Mouse (Mus musculus) frontal cortex, postnatal 25 days (tissue): ENCODE results near the gene Ttc28.
A peak's percentile ranks its signal among the peaks of the same experiment; 100 is the strongest.

ENCODE experiments used
- DNase-seq, 2 experiments: peaks; one replicate each; pipeline ENCODE4 v3.0.0; 2022; ENCODE audit warnings: low spot score in 2 of 2

Gene Ttc28

GRCm38 (mm10) chr5:110958196-110958595 lies 78.6 kb downstream of the Ttc28 start:
- DNase-seq: no peak

GRCm38 (mm10) chr5:110960067-110960466 lies 80.5 kb downstream of the Ttc28 start:
- DNase-seq: no peak

- DNase-seq: no peak
Observed at GRCm38 (mm10) chr5:110960890-110961289, 81.3 kb downstream of the Ttc28 start.

- DNase-seq: no peak
Observed at GRCm38 (mm10) chr5:110967483-110968055, 88.0 kb downstream of the Ttc28 start.

- DNase-seq: no peak
Observed at GRCm38 (mm10) chr5:110968566-110968965, 89.0 kb downstream of the Ttc28 start.

GRCm38 (mm10) chr5:110970162-110970780 lies 90.7 kb downstream of the Ttc28 start:
- DNase-seq: no peak

- DNase-seq: no peak
Observed at GRCm38 (mm10) chr5:110976721-110977120, 97.1 kb downstream of the Ttc28 start.

GRCm38 (mm10) chr5:110977796-110978195 lies 98.2 kb downstream of the Ttc28 start:
- no peak for DNase-seq

- peak; percentile 28 to 50 for DNase-seq
Observed at GRCm38 (mm10) chr5:110978461-110978860, 98.9 kb downstream of the Ttc28 start.

- DNase-seq: peak in 1 of 2 experiments; percentile 12
Observed at GRCm38 (mm10) chr5:110979011-110979860, 99.6 kb downstream of the Ttc28 start.

GRCm38 (mm10) chr5:110979861-110980346 lies 100.3 kb downstream of the Ttc28 start:
- DNase-seq: no peak

- no peak for DNase-seq
Observed at GRCm38 (mm10) chr5:110980576-110980975, 101.0 kb downstream of the Ttc28 start.

- DNase-seq: no peak
Observed at GRCm38 (mm10) chr5:110982436-110982835, 102.8 kb downstream of the Ttc28 start.

GRCm38 (mm10) chr5:110984136-110984681 lies 104.6 kb downstream of the Ttc28 start:
- DNase-seq: no peak

- DNase-seq: no peak
Observed at GRCm38 (mm10) chr5:110996835-110997539, 117.4 kb downstream of the Ttc28 start.

GRCm38 (mm10) chr5:110997692-110998091 lies 118.1 kb downstream of the Ttc28 start:
- no peak for DNase-seq

GRCm38 (mm10) chr5:110998298-110998697 lies 118.7 kb downstream of the Ttc28 start:
- DNase-seq: no peak

GRCm38 (mm10) chr5:111000953-111001352 lies 121.3 kb downstream of the Ttc28 start:
- no peak for DNase-seq

GRCm38 (mm10) chr5:111003220-111003619 lies 123.6 kb downstream of the Ttc28 start:
- no peak for DNase-seq

GRCm38 (mm10) chr5:111003750-111004149 lies 124.1 kb downstream of the Ttc28 start:
- DNase-seq: no peak

- DNase-seq: no peak
Observed at GRCm38 (mm10) chr5:111006272-111007135, 126.9 kb downstream of the Ttc28 start.
